Mouse (Mus musculus) effector memory CD4-positive, alpha-beta T cell, adult 5 months (primary cell): Measurements from ENCODE around the gene Olfr476. TPM values are rescaled to one million over a fixed set of nuclear protein-coding genes. Genes with fewer than 3 reads are reported as not detected.

Source experiments
- polyA plus RNA-seq: library from polyadenylated mRNA; unstranded; fragments of 100-300 nt; shearing (Covaris generic); gene quantifications from one replicate; pipeline ENCODE4 v1.2.1, GENCODE M21; 2017

The Olfr476 gene
- not detected for polyA plus RNA-seq

GRCm38 (mm10) chr7:107964503-107964902 is at the start of gene Olfr476:
TSS of gene Olfr476 (plus strand) at chr7:107964803.

GRCm38 (mm10) chr7:107930146-107930545 is 34.5 kb upstream of the Olfr476 start, which contains the start of gene Olfr473:
TSS of gene Olfr473 (plus strand) at chr7:107930446.

DNA sequence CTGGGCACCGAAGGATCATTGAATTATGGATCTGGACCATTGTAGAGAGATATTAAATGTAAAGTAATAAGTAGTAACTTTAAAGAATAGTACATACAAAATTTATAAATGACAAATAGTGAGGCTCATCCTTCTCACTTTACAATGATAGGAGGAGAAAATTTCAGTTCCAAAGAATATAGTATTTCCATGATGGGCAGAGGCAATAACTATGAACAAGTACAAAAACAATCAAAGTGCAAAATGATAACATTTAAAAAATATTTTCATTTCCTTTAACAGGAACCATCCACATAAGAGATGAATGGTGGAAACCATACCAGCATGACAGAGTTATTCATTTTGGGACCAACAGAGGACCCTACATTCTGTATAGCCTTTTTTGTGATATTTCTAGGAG is 10.3 kb upstream of the Olfr476 start, which contains the start of gene Olfr474:
TSS of gene Olfr474 (plus strand) at position 301 of the 400 bp plus-strand sequence.

GRCm38 (mm10) chr7:107986393-107986792 is 21.8 kb downstream of the Olfr476 start, which contains the start of gene Olfr477:
TSS of gene Olfr477 (plus strand) at chr7:107986693.

Other genes with a start within 250 kb of the Olfr476 start
- gene Cyb5r2, start 206.8 kb upstream of the Olfr476 start, polyA plus RNA-seq: not detected
- gene Ovch2, start 163.6 kb upstream of the Olfr476 start, polyA plus RNA-seq: not detected
- gene Olfr467, start 152.5 kb upstream of the Olfr476 start, polyA plus RNA-seq: not detected
- not detected for gene Olfr469, start 139.3 kb upstream of the Olfr476 start, polyA plus RNA-seq
- gene Olfr470, start 117.3 kb upstream of the Olfr476 start, polyA plus RNA-seq: not detected
- gene Olfr472, start 66.9 kb upstream of the Olfr476 start, polyA plus RNA-seq: 0.09 TPM
- not detected for gene Olfr473, start 34.4 kb upstream of the Olfr476 start, polyA plus RNA-seq
- gene Olfr474, start 10.2 kb upstream of the Olfr476 start, polyA plus RNA-seq: not detected
- not detected for gene Olfr477, start 21.9 kb downstream of the Olfr476 start, polyA plus RNA-seq
- not detected for gene Olfr478, start 69.2 kb downstream of the Olfr476 start, polyA plus RNA-seq
- not detected for gene Olfr479, start 85.9 kb downstream of the Olfr476 start, polyA plus RNA-seq
- not detected for gene Olfr480, start 102.5 kb downstream of the Olfr476 start, polyA plus RNA-seq
- 0.09 TPM for gene Olfr481, start 115.1 kb downstream of the Olfr476 start, polyA plus RNA-seq
- gene Olfr482, start 132.8 kb downstream of the Olfr476 start, polyA plus RNA-seq: not detected
- not detected for gene Olfr483, start 136.0 kb downstream of the Olfr476 start, polyA plus RNA-seq
- 0.07 TPM for gene Olfr484, start 162.6 kb downstream of the Olfr476 start, polyA plus RNA-seq
- gene Olfr485, start 195.1 kb downstream of the Olfr476 start, polyA plus RNA-seq: not detected
- not detected for gene Olfr486, start 207.9 kb downstream of the Olfr476 start, polyA plus RNA-seq
- gene Olfr487, start 249.8 kb downstream of the Olfr476 start, polyA plus RNA-seq: not detected